Mouse (Mus musculus) CH12.LX (cell line): ENCODE results near the gene Olfr889.

Experiments used
- CHD2 ChIP-seq: IDR thresholded peaks from 2 replicates; pipeline ENCODE4 v1.6.1; 2011; ENCODE audit warnings: low read length, improper control_type of control experiment
- CTCF ChIP-seq, 2 experiments: IDR thresholded peaks in 1 of 2; conservative IDR thresholded peaks in 1 of 2; 2 replicates each; pipeline ENCODE4 v1.5.1; 2011 to 2012; ENCODE audit warnings: low read depth in 2 of 2, low read length in 2 of 2, improper control_type of control experiment in 1 of 2, inconsistent platforms in 1 of 2, mild to moderate bottlenecking in 1 of 2, moderate library complexity in 1 of 2
- ELF1 ChIP-seq: IDR thresholded peaks from 2 replicates; pipeline ENCODE4 v1.6.1; 2014; ENCODE audit warnings: low read depth, mild to moderate bottlenecking, inconsistent platforms, low read length, improper control_type of control experiment
- EP300 ChIP-seq: IDR thresholded peaks from 2 replicates; pipeline ENCODE4 v1.6.1; 2011; ENCODE audit warnings: low read length, improper control_type of control experiment
- KAT2A ChIP-seq: IDR thresholded peaks from 2 replicates; pipeline ENCODE4 v1.6.1; 2012; ENCODE audit warnings: low read length, improper control_type of control experiment, inconsistent platforms; ENCODE audit not compliant: insufficient replicate concordance
- MYC ChIP-seq: IDR thresholded peaks from 2 replicates; pipeline ENCODE4 v1.6.1; 2011; ENCODE audit warnings: low read depth, mild to moderate bottlenecking, improper control_type of control experiment, low read length
- NELFE ChIP-seq: IDR thresholded peaks from 2 replicates; pipeline ENCODE4 v1.6.1; 2011; ENCODE audit warnings: low read depth, low read length, improper control_type of control experiment
- POLR2A ChIP-seq: IDR thresholded peaks from 2 replicates; pipeline ENCODE4 v1.6.1; 2011; ENCODE audit warnings: low read depth, mild to moderate bottlenecking, improper control_type of control experiment, low read length
- RAD21 ChIP-seq: IDR thresholded peaks from 2 replicates; pipeline ENCODE4 v1.6.1; 2011; ENCODE audit warnings: low read depth, mild to moderate bottlenecking, low read length, improper control_type of control experiment, moderate library complexity
- ZC3H11A ChIP-seq: IDR thresholded peaks from 2 replicates; pipeline ENCODE4 v1.6.1; 2012; ENCODE audit warnings: low read depth, mild to moderate bottlenecking, inconsistent platforms, low read length, improper control_type of control experiment

DNA sequence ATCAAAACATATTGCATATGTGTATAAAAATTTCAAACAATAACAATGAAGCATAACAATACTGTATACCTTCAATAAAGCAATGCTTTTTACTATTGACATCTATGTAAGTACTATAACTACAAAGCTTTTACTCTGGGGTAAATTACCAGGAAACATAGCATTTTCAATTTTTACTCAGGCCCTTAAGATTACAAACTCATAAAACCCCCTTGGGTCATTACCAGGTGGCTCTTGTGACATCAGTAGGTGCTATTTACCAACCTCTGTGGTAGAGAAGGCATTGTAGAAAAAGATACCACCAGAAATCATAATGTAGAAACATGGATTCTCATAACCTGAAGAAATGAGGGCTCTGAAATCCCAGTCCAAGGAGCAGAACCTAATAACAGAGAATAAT is at the start of gene Olfr889:
- TF ChIP-seq RAD21 (no peak), EP300 (no peak), CTCF (conservative IDR thresholded peaks at IDR 0.05 in 1 of 2, IDR thresholded peaks at IDR 0.05 in 1 of 2; ENCODE audit: low read depth in 2 of 2, low read length in 2 of 2) (no peak), ZC3H11A (no peak), POLR2A (no peak), NELFE (no peak), CHD2 (no peak), MYC (no peak), KAT2A (no peak), ELF1 (no peak)
